Mouse (Mus musculus): ENCODE results near the gene Drap1.

Drap1 gene

GRCm38 (mm10) chr19:5424782-5425741 lies at the start of gene Drap1, which contains the start of gene AI837181:
TSS of gene Drap1 (minus strand) at chr19:5424979.
TSS of gene AI837181 (plus strand) at chr19:5425144.
- peak; percentile 93 to 98 for DNase-seq (ENCODE audit: inconsistent age in 2 of 2, low spot score in 1 of 2)

DNA sequence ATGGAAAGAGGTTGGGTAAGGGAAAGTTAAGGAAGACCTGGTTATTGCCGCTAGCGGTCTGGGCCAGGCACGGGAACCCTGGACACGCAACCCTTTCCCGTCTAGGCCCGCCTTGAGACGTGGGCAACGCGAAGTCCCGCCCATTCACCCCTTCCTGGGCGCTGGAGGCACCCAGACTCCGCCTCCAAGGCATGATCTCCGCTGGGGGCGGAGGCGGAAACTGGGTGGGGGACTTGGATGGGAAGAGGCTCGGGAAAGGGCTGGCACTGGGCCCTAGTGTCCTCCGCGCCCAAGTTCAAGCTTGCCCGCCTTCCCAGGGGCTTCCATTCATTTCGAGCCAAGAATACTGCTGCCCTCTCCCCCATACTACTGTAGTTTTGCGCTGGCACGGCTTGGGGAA lies 48.9 kb upstream of the Drap1 start, which contains the start of gene Efemp2:
Efemp2 (plus strand) TSS at position 235 of the 400 bp plus-strand sequence.
- peak; percentile 95 to 96 for DNase-seq (ENCODE audit: inconsistent age in 2 of 2, low spot score in 1 of 2)

- no peak for DNase-seq (ENCODE audit: inconsistent age in 2 of 2, low spot score in 1 of 2)
Measured at GRCm38 (mm10) chr19:5472857-5473256, 48.1 kb upstream of the Drap1 start.

DNA sequence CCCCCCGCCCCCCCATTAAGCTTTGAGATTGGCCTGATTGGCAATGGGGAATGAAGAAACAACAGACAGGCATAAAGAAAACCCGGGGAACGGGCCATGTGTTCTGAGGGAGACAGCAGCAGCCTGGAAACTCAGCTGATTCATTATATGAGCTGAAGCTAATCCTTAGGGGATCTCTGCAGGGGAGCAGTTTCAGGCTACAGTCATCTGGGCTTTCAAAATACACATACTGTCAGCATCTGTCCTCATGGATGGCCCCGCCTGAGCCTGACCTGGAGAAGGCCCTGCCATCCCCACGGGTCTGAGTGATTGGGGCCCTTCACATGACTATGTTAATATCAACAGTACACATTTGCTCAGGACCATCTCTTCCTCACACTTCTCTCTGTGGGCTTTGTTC lies 47.1 kb upstream of the Drap1 start:
- no peak for DNase-seq (ENCODE audit: inconsistent age in 2 of 2, low spot score in 1 of 2)

DNA sequence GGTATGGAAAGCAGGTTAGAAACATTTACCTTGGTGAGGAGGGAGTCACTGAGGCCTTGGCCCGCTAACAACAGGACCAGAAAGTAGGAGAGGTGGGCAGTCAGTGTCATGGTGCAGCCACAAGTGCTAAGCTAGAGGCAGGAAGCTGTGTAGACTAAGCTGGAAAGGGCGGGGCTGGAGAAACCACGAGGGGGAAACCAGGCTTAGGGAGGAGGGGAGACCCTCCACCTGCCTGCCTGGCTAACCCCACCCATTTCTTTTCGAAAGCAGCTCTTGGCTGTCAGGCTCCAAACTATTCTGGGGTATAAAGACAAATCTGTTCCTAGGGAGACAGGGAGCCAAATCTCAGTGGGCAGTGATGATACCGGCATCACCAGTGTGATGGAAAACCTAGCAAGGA lies 43.6 kb upstream of the Drap1 start, which contains the start of gene Ctsw:
Ctsw (minus strand) TSS at position 134 of the 400 bp plus-strand sequence.
- no peak for DNase-seq (ENCODE audit: inconsistent age in 2 of 2, low spot score in 1 of 2)

DNA sequence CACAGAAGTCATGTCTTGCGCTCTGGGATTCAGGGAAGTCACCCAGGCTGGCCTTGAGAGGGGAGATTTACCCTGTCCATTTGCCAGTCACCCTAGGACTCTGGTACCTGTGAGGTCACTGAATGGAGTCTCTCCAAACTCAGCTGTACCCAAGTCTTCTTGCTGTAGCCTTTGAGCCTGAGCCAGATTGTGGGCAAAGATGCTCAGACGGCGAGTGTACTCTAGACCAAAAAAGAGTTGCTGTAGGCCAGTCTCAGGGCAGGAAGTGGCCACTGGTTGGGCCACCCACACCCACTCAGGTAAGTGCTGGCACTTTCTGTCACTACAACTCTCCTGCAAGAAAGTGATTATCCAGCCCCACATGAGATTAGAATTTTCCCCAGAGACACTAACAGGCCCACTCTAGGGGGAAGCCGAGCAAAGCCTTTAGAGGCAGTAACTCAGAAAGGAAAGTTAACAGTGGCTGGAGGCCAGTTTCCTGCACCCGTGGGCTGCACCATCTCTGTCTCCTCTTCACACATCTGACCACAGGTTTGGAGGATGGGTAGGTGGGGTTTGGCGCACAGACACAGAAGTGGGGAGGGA lies 42.2 kb upstream of the Drap1 start:
- no peak for DNase-seq (ENCODE audit: inconsistent age in 2 of 2, low spot score in 1 of 2)

GRCm38 (mm10) chr19:5465037-5465436 lies 40.3 kb upstream of the Drap1 start:
- DNase-seq (ENCODE audit: inconsistent age in 2 of 2, low spot score in 1 of 2) = no peak

DNA sequence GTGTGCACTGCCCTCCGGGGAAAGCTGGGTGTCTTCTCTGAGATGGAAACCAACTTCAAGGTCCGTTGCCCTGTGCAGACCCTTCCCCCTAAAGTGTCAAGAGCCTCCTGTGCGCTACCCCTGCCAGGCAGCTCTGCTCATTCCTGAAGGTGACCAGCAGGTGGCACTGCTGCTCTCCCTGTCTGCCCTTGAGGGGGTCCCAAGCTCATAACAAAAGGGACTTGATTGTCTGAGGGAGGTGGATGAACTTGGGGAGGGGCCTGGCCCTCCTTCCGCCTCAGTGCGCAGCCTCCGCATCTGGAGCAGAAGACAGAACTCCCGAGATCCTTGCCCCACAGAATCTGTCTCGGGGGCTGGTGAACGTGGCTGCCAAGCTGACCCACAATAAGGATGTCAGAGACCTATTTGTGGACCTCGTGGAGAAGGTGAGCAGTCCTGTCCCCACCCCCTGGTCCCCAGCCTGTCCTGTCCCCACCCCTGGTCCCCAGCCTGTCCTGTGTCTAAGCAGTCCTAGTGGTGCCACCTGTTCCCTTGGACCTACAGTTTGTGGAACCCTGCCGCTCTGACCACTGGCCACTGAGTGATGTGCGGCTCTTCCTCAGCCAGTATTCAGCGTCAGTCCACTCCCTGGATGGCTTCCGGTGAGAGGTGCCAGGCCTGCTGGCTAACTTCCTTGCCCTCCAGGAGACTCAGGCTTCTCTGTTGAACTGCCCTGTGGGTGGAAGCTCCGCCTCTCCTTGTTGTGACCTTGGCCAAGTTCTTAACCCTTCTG lies 39.2 kb upstream of the Drap1 start:
- peak in 1 of 2 experiments; percentile 80 for DNase-seq (ENCODE audit: inconsistent age in 2 of 2, low spot score in 1 of 2)

DNA sequence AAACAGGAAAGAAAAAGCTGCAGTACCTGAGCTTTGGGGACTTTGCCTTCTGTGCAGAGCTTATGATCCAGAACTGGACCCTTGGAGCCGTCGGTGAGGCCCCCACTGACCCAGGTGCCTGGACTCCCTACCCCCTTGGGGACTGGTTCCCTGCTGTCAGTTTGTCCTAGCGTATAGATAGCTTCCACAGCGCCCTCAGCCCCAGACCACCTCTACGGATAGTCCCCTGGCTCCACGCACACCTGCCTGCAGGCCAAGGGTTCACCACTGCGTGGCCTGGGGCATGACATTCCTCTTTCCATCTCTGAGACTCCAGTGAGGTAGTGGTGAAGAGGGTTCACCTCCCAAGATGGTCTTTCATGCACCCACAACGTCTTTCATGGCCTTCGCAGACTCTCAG lies 38.4 kb upstream of the Drap1 start:
- no peak for DNase-seq (ENCODE audit: inconsistent age in 2 of 2, low spot score in 1 of 2)

DNA sequence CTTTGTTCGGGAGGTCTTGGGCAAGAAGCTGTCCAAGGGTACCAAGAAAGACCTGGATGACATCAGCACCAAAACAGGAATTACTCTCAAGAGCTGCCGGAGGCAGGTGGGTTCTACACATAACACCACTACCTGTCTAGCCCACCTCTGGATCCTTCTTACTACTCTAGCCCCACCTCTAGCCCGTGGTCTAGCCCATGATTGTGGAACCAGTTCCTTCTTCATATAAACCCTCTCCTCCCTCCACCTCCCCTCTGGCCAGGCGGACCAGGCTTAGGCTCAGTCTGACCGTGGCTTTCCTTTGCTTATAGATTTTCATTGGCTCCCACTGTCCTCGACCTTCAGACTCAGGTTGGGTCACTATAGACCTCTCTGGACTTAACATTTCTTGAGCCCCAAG lies 36.6 kb upstream of the Drap1 start:
- no peak for DNase-seq (ENCODE audit: inconsistent age in 2 of 2, low spot score in 1 of 2)

DNA sequence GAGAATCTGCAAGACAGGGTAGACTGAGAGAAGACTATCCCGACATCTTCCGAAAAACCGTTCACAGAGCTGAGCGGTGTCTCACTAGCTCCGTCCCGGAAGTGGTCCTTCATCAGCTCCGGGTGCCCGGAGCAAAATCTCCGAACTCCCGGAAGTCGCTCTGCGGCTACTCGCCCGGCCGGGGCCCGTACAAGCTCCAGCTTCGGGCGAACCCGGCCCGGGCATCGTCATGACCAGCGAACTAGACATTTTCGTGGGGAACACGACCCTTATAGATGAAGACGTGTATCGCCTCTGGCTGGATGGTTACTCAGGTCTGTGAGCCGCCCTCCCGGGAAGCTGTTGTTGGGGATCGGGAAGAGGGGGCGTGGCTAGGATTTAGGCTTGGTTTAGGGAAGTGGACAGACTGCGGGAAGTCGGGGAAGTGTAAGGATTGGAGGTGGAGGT lies 35.7 kb upstream of the Drap1 start, which contains the start of gene Fibp:
Fibp (plus strand) TSS at position 151 of the 447 bp plus-strand sequence.
- peak; percentile 90 to 97 for DNase-seq (ENCODE audit: inconsistent age in 2 of 2, low spot score in 1 of 2)

GRCm38 (mm10) chr19:5459896-5460295 lies 35.1 kb upstream of the Drap1 start:
- no peak for DNase-seq (ENCODE audit: inconsistent age in 2 of 2, low spot score in 1 of 2)

- DNase-seq (ENCODE audit: inconsistent age in 2 of 2, low spot score in 1 of 2) = no peak
Measured at GRCm38 (mm10) chr19:5459019-5459418, 34.2 kb upstream of the Drap1 start.

- DNase-seq (ENCODE audit: inconsistent age in 2 of 2, low spot score in 1 of 2) = no peak
Measured at GRCm38 (mm10) chr19:5457746-5458442, 33.1 kb upstream of the Drap1 start, which contains the start of gene Ccdc85b. TSS of gene Ccdc85b (minus strand) at chr19:5457894.

- peak; percentile 96 to 99 for DNase-seq (ENCODE audit: inconsistent age in 2 of 2, low spot score in 1 of 2)
Measured at GRCm38 (mm10) chr19:5456922-5457745, 32.4 kb upstream of the Drap1 start.

DNA sequence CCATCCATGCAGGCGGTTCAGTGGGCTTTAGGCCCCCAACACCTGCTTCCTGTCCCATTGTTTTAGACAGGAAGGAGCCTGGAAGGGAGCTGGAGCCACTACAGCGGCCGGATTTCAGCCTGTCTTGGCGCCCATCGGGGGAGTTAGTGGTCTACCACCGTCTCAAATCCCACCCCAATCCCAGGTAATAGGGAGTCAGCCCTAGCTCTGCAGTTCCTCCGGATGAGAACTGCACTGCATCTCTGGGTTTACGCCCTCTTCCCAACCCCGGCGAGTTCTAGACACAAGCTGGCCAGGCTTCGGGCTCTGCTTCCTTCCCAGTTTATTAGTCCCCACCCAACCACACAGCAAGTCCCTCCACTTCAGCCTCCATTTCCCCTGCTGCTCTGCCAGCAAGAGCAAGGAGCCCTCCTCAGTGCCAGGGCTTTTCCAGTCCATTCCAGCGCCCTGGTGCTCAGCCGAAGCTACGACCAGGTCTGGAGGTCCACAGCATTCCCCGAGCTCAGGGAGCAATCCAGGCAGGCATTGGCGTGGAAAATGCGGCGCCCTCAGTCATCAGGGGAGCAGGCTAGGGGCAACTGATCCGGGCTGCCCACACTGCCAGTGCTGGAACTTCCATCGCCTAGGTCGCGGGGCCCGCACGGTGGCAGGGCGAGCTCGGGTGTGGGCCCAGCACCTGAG lies 31.6 kb upstream of the Drap1 start:
- no peak for DNase-seq (ENCODE audit: inconsistent age in 2 of 2, low spot score in 1 of 2)

GRCm38 (mm10) chr19:5455568-5455967 lies 30.8 kb upstream of the Drap1 start:
- no peak for DNase-seq (ENCODE audit: inconsistent age in 2 of 2, low spot score in 1 of 2)

- no peak for DNase-seq (ENCODE audit: inconsistent age in 2 of 2, low spot score in 1 of 2)
Measured at GRCm38 (mm10) chr19:5455037-5455436, 30.3 kb upstream of the Drap1 start.

DNA sequence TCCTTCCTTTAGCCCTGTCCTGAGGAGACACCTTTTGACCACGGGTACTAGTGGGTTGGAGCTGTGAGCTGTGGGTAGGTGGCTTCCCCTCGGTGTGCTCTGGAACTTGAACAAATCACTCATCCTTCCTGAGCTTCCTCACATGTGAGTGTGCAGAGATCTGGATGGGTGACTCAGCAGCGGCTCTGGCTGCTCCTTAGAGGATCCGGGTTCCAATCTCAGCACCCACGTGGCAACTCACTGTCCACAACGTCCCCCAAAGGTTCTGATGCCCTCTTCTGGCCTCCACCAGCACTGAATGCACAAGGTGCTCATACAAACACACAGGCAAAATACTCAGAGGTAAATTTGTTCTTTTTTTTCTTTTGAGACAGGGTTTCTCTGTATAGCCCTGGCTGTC lies 27.0 kb upstream of the Drap1 start:
- no peak for DNase-seq (ENCODE audit: inconsistent age in 2 of 2, low spot score in 1 of 2)
